Mouse (Mus musculus) embryo, embryonic 10.5 days (tissue): ENCODE results near the gene Atp6v0e.

ENCODE experiments used
- DNase-seq: peaks from one replicate; pipeline ENCODE4 v3.0.0-alpha.2; 2015; ENCODE audit warnings: low spot score

Atp6v0e gene

GRCm38 (mm10) chr17:26640286-26640740 lies 22.7 kb upstream of the Atp6v0e start:
- no peak for DNase-seq

GRCm38 (mm10) chr17:26643456-26643855 lies 19.6 kb upstream of the Atp6v0e start:
- no peak for DNase-seq

GRCm38 (mm10) chr17:26643993-26644392 lies 19.0 kb upstream of the Atp6v0e start:
- no peak for DNase-seq

GRCm38 (mm10) chr17:26644509-26645410 lies 18.3 kb upstream of the Atp6v0e start:
- DNase-seq: peak; percentile 75

GRCm38 (mm10) chr17:26645411-26645854 lies 17.6 kb upstream of the Atp6v0e start:
- no peak for DNase-seq

- DNase-seq: peak; percentile 12
Observed at GRCm38 (mm10) chr17:26647283-26647682, 15.7 kb upstream of the Atp6v0e start.

GRCm38 (mm10) chr17:26649565-26649964 lies 13.5 kb upstream of the Atp6v0e start:
- DNase-seq: no peak

GRCm38 (mm10) chr17:26650451-26651363 lies 12.3 kb upstream of the Atp6v0e start:
- peak; percentile 11 for DNase-seq

GRCm38 (mm10) chr17:26658854-26659572 lies 4.0 kb upstream of the Atp6v0e start:
- DNase-seq: peak; percentile 10

GRCm38 (mm10) chr17:26659573-26659915 lies 3.5 kb upstream of the Atp6v0e start:
- no peak for DNase-seq

- DNase-seq: peak; percentile 85
Observed at GRCm38 (mm10) chr17:26660192-26660912, 2.7 kb upstream of the Atp6v0e start.

GRCm38 (mm10) chr17:26662204-26662603 lies 827 bp upstream of the Atp6v0e start:
- DNase-seq: no peak

GRCm38 (mm10) chr17:26665600-26665999 lies 2.6 kb downstream of the Atp6v0e start:
- no peak for DNase-seq

- no peak for DNase-seq
Observed at GRCm38 (mm10) chr17:26671268-26671667, 8.2 kb downstream of the Atp6v0e start.

- no peak for DNase-seq
Observed at GRCm38 (mm10) chr17:26675845-26676244, 12.8 kb downstream of the Atp6v0e start.

- peak; percentile 94 for DNase-seq
Observed at GRCm38 (mm10) chr17:26676252-26676615, 13.2 kb downstream of the Atp6v0e start.

GRCm38 (mm10) chr17:26676616-26677376 lies 13.8 kb downstream of the Atp6v0e start:
- DNase-seq: peak; percentile 68

GRCm38 (mm10) chr17:26677711-26678637 lies 14.9 kb downstream of the Atp6v0e start:
- no peak for DNase-seq

- no peak for DNase-seq
Observed at GRCm38 (mm10) chr17:26681276-26681675, 18.2 kb downstream of the Atp6v0e start.
